29 mouse cellular contexts compared by ENCODE assay signal in the genomic region with DNA sequence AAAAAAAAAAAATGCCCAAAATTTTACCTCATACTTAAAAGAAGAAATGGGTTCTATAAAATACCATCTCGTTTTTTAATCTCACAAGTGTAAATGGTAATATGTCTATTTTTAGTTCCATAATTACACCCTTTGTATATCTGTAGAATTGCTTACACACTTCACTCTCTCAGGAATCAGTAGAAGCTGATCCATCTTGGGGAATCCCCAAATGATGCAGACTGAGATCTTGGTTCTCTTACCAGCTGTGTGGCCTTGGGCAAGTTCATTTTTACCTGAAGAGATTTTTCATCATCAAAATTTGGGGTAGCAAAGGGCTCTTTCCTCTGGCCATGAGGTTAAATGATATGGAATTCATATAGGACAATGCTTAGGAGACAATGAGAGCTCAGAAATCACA.
"Had no signal": no experiment of that assay in that cellular context is flagged by ENCODE, and none has a peak within 500 bp of the region (broad histone marks: within the 10 kb centered on the region; RNA-seq: fewer than 3 reads in every experiment).

No protein-coding gene starts in this region.

- H3K9ac ChIP-seq: limb, embryonic 12.5 days; limb, embryonic 13.5 days; limb, embryonic 15.5 days; liver, embryonic 12.5 days; liver, embryonic 13.5 days; liver, embryonic 14.5 days; liver, embryonic 15.5 days; liver, postnatal 0 days; lung, embryonic 14.5 days; lung, embryonic 15.5 days; midbrain, embryonic 12.5 days; midbrain, embryonic 13.5 days; midbrain, embryonic 15.5 days; neural tube, embryonic 12.5 days had no signal

- H3K4me3 ChIP-seq: limb, embryonic 10.5 days; limb, embryonic 12.5 days; limb, embryonic 13.5 days; limb, embryonic 15.5 days; liver, embryonic 12.5 days; liver, embryonic 13.5 days; liver, embryonic 15.5 days; lung, embryonic 15.5 days; megakaryocyte, embryonic 14.5 days; midbrain, embryonic 10.5 days; midbrain, embryonic 12.5 days; midbrain, embryonic 13.5 days; midbrain, embryonic 15.5 days; myocyte; neural tube, embryonic 12.5 days had no signal

- H3K27me3 ChIP-seq: limb, embryonic 12.5 days; limb, embryonic 13.5 days; limb, embryonic 15.5 days; liver, embryonic 12.5 days; liver, embryonic 13.5 days; liver, embryonic 15.5 days; lung, embryonic 15.5 days; megakaryocyte, embryonic 14.5 days; midbrain, embryonic 12.5 days; midbrain, embryonic 13.5 days; midbrain, embryonic 15.5 days; neural tube, embryonic 12.5 days had no signal

- DNase-seq: liver; liver, embryonic 13.5 days; liver, postnatal 0 days; lung, adult 18-20 months; lung, adult 2 months; lung, embryonic 14.5 days; lung, postnatal 10 days; lung, postnatal 14 days; lung, postnatal 36 days; lung, postnatal 4 days; midbrain, embryonic 14.5 days had no signal

- H3K36me3 ChIP-seq: limb, embryonic 10.5 days; limb, embryonic 12.5 days; limb, embryonic 13.5 days; limb, embryonic 15.5 days; liver, embryonic 12.5 days; liver, embryonic 13.5 days; liver, embryonic 15.5 days; lung, embryonic 15.5 days; midbrain, embryonic 10.5 days; midbrain, embryonic 12.5 days; midbrain, embryonic 13.5 days; midbrain, embryonic 15.5 days; neural tube, embryonic 12.5 days had no signal

- H3K4me2 ChIP-seq: limb, embryonic 12.5 days; limb, embryonic 13.5 days; limb, embryonic 15.5 days; liver, embryonic 11.5 days; liver, embryonic 12.5 days; liver, embryonic 13.5 days; liver, embryonic 15.5 days; lung, embryonic 14.5 days; lung, embryonic 15.5 days; midbrain, embryonic 11.5 days; midbrain, embryonic 12.5 days; midbrain, embryonic 13.5 days; midbrain, embryonic 15.5 days; neural tube, embryonic 12.5 days had no signal

- H3K27ac ChIP-seq: limb, embryonic 10.5 days; limb, embryonic 12.5 days; limb, embryonic 13.5 days; limb, embryonic 15.5 days; liver, embryonic 12.5 days; liver, embryonic 13.5 days; liver, embryonic 14.5 days; liver, embryonic 15.5 days; lung, embryonic 15.5 days; macrophage; midbrain, embryonic 10.5 days; midbrain, embryonic 12.5 days; midbrain, embryonic 13.5 days; midbrain, embryonic 15.5 days; neural tube, embryonic 12.5 days had no signal

- H3K9me3 ChIP-seq: limb, embryonic 10.5 days; limb, embryonic 12.5 days; limb, embryonic 13.5 days; limb, embryonic 15.5 days; liver, embryonic 12.5 days; liver, embryonic 13.5 days; liver, embryonic 15.5 days; lung, embryonic 15.5 days; midbrain, embryonic 10.5 days; midbrain, embryonic 12.5 days; midbrain, embryonic 13.5 days; midbrain, embryonic 15.5 days; neural tube, embryonic 12.5 days had no signal

- H3K4me1 ChIP-seq: limb, embryonic 10.5 days; limb, embryonic 12.5 days; limb, embryonic 13.5 days; limb, embryonic 15.5 days; liver, embryonic 12.5 days; liver, embryonic 13.5 days; liver, embryonic 15.5 days; lung, embryonic 15.5 days; megakaryocyte, embryonic 14.5 days; midbrain, embryonic 10.5 days; midbrain, embryonic 12.5 days; midbrain, embryonic 13.5 days; midbrain, embryonic 15.5 days; neural tube, embryonic 12.5 days had no signal
